Mouse (Mus musculus): ENCODE measurements around the gene Sdk1.

Sdk1 gene

DNA sequence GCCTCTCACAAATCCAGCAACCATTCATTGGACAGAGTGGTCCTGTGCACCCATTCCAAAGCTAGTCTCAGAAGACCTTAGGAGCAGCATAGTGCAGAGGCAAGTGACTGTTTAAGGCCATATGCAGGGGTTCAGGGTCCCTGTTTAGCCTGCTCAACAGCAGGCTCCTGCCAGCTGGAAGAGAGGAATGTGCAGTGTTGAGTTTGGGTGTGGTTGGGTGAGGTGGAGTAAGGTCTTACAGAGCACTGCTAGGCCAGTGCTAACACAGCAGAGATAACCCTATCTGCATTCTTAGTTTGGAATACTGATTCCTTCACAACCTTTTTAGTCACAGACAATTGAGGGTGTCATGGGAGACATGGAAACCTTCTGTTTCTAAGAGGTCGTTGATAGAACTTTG lies 206.0 kb downstream of the Sdk1 start:
- DNase-seq (ENCODE audit: low spot score in 2 of 2) = no peak

DNA sequence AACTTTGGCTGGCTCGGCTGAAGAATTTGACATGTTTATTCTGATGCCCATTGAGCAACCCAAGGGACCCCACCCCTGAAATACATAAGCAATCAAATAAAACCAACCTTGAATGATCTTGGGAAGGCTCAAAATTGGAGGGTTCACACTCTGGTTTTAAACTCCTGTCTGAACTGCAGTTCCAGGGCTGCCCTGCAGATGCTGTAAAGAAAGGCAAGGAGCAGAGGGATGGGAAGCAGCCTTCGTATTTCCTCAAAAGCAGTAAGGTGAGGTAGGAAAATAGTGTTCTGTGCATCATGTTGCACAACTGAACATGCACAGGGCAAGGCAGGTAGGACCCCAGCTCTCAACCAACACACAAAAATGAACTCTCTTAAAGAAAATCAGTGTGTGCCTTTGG lies 222.1 kb downstream of the Sdk1 start:
- no peak for DNase-seq (ENCODE audit: low spot score in 2 of 2)

DNA sequence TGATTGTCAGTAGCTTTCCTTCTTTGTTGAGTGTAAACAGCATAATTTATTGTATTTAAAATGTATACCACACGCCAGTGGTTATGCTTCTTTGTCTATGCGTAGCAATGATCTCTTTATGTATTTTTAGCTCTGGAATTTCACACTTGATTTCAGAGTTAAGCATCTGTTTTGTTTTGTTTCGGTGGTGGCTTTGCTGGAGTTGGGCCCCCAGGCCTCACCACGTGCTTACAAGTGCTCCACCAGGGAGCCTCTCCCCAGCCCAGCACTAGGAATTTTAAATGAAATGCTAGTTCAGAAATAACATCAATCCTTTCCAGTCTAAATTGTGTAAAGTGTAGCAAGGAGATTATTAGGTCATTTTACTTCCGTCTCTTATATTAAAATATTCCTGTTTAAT lies 227.5 kb downstream of the Sdk1 start:
- DNase-seq (ENCODE audit: low spot score in 2 of 2) = no peak

DNA sequence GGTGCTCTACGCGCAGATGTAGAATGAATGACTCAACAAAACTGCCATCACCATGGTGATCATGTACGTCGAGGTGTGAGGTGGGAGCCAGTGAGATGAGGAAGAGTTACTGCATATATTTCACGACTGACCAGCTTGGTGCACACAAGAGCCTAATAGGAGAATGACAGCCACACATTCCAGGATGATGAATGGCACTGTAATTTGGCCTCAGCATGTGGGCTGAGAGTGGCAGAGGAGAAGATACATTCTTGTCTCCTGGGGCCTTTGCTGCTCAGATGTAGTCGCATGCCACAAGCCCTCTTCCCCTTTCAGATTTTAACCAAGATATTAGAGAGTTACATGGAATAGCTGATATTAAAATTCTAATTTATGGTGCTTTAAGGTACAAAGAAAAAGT lies 264.0 kb downstream of the Sdk1 start:
- no peak for DNase-seq (ENCODE audit: low spot score in 2 of 2)

DNA sequence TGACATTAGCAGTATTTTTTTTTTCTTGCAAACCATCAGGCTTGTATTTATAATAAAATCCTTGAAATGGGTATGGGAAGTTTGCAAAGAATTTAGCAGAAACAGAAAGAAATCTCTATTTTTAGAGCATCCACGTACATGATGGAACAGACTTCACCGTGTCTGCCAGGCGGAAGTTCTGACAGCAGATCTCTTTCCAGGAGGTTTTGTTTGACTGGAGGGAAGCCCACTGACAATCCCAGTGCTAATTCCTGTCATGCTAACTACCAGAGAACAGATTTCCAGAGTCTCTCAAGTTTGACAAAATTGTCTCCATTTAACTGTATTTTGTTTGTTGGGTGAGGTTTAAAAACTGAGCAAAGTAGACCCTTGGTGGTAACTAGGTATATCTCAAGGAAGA lies 265.1 kb downstream of the Sdk1 start:
- no peak for DNase-seq (ENCODE audit: low spot score in 2 of 2)

DNA sequence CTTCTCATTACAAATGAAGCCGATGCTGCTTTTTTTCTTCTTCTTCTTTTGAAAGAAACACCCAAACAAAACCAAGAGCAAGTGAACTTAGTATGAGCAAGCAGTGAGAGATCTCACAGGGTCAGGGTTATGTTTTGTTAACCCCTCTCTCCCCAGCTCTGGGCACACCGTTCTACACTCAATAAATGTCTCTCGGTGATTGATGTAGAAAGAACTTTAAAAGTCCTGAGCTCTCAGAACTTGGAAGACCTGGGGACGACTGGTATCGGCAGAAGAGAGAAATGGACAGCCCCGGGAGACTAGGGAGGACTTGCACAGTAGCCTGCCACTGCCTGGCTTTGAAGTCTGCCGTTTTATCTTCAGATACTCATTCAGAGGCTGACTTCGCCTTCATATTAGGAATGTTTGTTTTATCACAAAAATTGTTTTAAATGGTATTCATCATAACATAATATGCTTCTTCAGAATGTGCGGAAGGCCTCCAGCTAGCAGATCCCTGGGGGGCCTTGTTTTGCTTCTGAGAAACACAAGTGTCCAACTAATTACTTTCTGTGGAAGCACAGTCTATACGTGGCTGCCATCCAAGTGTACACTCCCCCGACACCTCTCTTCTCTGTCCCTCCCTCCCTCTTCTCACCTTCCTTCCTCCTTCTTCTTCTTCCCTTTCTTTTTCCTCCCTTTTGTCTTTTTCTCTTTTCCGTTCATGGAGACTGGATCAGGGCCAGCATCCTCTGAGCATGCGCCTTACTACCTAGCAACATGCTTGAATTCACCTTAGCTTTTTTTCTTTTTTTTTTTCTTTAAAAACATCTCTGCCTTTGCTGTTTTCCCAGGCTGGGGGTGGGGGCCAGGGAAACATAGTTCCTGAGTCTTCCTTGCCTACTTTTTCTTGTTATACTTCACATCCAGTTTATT lies 283.8 kb downstream of the Sdk1 start:
- DNase-seq (ENCODE audit: low spot score in 2 of 2) = no peak

DNA sequence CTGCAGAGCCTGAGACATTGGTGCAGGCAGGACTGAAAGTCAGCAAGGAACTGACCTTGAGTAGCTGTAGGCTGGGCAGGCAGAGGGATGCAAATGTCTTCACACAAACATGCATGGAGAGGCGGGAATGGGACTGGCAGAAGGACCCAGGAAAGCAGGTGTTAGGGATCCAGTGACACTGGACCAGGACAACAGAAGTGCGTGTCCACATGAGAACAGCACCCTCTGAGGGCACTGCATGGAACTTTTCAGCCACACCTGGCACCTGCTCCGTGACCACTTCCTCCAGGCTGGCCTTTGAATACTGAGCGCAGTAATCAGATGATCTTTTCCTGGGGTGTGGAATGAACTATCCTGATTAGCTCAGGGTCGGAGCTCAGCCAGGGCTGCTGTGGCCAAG lies 298.9 kb downstream of the Sdk1 start:
- DNase-seq (ENCODE audit: low spot score in 2 of 2) = no peak

DNA sequence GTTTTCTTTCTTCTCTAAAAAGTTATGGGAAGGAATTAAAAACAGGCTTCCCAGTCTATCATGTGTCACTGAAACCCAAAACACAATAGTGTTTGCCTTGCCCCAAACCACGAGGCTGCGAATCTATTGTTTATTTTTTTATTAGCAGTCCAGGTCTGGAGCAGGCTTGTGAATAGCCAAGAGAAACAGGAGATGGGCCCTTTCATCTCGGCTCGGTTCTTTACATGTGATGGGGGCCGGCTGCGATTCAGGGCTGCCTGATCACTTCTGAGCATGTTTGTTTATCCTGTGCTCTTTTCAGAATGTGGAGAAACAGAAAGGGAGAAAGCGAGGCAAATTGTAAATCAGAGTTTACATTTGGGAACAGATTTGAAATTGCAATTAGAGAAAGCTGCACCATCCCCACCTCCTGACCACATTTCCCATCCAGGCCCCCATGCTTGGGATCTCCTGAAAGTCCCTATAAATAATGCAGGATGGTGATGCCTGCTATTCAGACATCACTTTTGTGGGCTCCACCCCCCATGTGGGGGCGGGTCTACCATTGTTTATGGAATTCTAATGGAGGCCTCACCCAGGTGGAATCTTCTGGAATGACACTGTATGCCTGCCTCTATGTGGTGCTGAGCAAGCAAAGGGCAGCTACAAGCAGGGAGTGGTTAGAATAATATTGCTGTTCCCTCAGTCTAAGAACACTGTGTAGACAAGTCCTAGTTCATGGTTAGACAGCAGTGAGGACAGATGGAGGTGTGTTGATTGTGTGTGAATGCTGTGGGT lies 301.8 kb downstream of the Sdk1 start:
- no peak for DNase-seq (ENCODE audit: low spot score in 2 of 2)

DNA sequence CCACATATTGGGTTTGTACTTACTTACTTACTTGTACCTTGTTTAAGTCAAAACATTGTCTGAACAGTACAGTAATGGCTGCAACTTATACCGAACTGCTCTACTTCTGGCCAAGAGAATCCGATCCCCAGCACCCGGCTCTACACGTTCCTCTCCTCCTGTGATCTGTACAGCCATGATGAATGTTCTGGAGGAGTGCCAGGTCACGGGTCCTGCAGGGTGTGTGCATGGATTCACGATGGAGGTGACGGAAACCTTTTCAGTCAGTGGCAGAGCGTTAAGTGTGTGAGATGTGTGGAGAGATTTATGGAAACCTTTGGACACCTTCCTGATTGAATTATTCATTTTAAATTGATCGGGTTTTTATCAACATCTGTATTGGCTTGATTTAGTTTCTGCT lies 312.2 kb downstream of the Sdk1 start:
- no peak for DNase-seq (ENCODE audit: low spot score in 2 of 2)

DNA sequence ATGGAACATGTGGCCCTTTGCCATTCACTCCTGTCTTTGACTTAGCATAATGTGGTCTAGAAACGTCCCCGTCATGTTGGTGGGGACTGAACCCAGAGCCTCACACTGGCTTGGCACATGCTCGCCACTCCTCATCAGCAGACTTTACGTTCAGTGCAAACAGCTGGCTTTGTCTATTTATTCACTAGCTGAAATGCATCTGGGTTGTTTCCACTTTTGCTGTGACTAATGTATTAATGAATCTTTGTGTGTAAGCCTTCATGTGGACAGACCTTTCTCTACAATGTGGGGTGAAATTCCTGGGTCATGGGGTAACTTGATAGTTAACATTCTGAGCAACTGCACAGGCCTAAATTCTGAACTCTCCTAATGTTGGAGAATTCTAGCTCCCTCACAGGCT lies 317.4 kb downstream of the Sdk1 start:
- DNase-seq (ENCODE audit: low spot score in 2 of 2) = no peak

DNA sequence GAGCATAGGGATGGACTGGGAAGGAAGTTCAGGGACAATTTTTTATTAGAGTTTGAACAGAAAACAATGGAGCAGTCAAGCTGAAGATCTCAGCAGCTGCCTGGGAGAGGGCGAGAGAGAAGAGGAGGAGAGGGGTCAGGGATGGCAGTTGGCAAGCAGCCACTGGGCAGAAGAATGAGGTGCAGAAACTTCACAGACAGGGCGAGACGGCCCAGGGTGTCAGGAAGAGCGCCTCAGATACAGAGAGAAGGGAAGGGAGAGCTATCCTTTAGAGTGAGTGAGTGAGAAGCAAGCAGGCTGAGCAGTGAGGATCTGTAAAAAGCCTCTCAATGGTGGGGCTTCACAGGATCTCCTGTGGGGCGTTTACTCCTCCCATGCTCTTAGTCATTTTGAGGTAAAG lies 319.0 kb downstream of the Sdk1 start:
- no peak for DNase-seq (ENCODE audit: low spot score in 2 of 2)

DNA sequence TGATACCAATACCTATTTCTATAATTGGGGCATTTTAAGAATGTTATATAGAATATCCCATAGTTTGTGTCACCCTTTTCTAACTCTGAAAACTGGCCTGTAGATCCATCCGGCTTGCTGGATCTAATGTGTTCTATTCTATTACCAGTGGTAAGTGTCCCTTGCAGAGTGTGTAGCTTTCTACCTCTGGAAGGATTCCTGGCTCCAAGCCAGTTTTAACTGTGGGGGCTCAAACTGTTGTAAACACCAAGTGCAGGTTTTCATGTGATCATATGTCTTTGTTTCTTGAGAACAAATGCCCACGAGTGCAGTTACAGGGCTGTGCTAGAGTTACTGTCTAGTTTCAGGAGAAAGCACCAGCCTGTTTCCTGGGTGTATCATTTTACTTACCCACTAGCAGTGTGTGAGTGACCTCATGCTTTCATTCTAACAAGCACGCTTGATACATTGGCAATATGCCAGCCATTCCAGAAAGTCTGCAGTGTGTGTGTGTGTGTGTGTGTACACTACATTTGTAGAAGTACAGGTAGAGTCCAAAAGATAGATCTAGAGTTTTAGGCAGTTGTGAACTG lies 320.8 kb downstream of the Sdk1 start:
- DNase-seq (ENCODE audit: low spot score in 2 of 2) = no peak

DNA sequence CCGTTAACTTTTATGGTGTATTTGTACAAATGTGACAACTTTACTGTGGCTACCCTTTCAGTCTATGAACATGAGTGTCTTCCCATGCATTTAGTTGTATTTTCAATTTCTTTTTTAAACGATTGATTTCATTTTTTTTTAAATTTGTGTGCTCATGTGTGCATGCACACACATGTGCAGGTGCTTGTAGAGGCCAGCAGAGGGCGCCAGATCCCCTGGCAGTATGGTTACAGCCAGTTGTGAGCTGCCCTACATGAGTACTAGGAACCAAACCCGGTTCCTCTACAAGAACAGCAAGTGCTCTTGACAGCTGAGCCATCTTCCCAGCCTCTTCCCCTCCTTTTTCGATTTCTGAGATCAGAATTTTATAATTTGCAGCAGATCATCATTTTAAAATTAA lies 322.9 kb downstream of the Sdk1 start:
- DNase-seq (ENCODE audit: low spot score in 2 of 2) = no peak

DNA sequence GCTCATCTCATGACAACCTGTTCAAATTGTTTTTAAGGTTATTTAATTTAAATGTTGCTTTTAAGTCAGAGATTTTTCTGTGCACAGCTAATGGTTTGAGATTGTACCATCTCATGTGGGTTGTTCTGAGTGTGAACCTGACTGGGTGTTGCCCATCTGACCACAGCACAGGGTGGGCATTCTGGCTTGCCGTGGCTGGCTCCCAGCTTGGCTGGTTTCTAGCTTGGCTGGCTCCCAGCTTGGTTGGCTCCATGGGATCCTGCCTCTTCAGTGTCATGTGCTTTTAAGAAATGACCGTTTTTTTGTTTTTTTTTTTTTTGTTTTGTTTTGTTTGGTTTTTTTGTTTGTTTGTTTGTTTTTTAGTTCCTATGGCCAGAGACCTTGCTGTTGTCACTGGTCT lies 326.8 kb downstream of the Sdk1 start:
- DNase-seq (ENCODE audit: low spot score in 2 of 2) = no peak

DNA sequence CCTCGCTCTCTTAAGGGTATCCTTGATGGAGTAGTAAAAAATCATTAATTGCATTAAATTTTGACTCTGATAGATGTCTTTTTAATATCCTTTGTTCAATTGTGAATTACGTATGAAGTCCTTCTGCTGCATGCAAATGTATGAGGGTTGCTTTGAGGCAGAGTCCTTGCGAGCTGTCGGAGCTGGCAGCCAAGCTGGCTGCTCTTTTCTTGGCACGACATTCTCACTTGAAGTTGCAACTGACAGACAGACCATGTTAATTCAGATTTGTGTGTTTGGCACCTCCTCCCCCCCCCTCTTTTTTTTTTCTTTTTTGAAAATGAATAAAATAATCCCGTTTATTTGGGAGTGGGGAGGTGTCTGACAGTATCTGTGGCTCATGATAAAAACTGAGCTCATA lies 329.2 kb downstream of the Sdk1 start:
- DNase-seq (ENCODE audit: low spot score in 2 of 2) = no peak

DNA sequence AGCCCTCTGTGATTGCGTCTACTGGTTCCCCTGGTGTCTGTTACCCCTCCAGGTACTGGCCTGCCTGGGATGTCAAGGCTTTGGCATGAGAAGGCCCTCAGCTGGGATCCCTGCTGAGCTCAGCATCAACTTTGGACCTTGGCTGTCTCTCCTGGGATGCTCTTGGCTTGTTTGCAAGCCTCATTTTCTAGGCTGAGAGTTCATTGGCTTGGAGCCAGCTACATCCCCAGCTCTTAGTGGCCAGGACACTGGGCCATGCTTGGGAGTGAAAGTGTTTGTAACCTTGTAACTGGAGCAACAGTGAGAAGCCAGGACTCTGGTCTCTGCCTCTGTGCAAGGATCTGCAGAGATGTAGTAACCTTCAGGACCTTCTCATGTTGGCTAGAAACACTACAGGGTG lies 333.0 kb downstream of the Sdk1 start:
- DNase-seq (ENCODE audit: low spot score in 2 of 2) = no peak

DNA sequence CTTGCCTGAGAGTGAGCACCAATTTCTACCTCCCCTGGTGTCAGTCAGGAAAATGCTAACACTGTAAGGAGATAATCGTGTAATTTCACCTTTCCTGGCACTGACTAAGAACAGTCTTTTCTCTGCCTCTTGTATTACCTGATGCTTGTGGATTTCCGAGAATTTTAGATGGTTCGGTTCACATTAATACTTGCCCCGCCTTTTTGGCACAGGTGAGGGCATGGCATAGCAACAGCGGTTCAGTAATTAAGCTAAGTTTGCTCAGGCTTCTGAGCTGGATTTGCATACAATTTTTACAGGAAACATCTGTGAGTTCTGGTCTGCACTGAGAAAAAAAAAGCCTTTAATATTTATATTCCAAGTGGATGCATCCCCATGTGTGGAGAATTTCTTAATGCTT lies 350.0 kb downstream of the Sdk1 start:
- DNase-seq (ENCODE audit: low spot score in 2 of 2) = no peak

DNA sequence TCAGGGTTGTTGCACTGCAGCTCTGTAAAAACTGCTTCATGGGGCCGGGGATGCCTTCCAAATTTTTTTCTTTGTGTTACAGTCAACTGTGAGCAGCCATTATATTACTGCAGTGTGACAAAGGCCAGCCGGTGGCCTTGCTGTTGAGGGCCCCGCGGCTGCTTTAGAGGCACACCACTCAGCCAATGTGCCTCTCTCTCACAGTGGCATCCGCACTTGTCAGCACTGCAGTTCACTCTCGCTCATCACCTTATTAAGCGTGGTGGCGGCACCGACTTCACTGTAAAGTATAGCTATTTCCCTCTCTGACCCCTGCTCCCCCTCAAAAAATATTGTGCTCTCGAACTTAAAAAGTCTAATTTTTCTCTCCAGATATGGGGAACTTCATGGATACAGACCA lies 371.4 kb downstream of the Sdk1 start:
- no peak for DNase-seq (ENCODE audit: low spot score in 2 of 2)

DNA sequence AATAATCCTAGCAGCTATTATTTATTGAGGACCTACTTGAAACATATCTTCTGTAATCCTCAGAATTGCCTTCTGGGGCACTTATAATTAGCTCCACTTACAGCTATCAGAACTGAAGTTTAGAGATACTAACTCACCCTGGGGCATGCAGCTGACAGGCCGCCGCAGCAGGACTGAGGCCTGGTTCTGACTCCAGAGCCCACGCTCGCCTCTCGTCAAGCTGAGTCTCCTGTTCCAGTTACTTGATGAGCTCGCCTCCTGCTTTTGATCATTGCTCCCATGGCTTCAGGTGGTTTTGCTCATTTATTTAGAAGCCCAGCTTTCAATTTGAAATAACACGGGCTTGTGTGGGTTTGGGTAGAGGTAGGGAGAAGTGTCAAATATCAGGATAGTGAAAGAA lies 374.5 kb downstream of the Sdk1 start:
- DNase-seq (ENCODE audit: low spot score in 2 of 2) = no peak

DNA sequence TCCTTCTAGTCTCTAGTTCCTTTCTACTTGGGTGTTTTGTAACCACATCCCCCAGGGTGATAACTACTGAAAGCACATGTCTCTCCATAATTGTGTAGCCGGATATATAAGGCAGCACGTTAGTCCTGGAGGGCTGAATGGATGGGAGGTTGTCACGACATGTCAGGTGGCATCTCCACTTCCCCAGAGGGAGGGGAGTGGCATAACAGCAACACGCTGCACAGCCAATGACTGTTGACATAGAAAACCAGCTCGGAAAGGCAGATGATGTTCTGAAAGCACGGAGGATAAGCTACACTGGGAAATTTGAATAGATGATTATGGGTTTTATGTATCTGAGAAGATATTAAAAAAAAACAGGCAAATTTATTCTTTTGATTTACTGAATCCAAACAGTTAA lies 376.4 kb downstream of the Sdk1 start:
- no peak for DNase-seq (ENCODE audit: low spot score in 2 of 2)

DNA sequence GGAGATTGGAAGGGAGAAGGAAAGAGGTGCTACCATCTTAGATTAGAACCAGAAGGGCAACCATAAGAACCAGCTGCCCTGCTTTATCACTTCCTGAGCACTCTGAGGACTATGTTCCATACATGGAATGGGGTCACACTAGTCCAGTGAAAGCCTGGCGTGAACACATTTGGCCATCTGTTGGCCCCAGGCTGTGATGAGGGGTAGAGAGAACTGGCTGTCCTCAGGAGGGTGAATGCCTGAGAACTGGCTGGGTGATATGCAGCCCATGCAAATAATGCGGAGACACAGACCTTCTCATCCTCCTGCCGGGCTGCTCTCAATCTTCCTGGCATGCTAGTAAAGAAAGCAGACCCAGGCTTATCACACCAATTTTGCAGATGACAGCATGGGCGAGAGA lies 384.1 kb downstream of the Sdk1 start:
- no peak for DNase-seq (ENCODE audit: low spot score in 2 of 2)

DNA sequence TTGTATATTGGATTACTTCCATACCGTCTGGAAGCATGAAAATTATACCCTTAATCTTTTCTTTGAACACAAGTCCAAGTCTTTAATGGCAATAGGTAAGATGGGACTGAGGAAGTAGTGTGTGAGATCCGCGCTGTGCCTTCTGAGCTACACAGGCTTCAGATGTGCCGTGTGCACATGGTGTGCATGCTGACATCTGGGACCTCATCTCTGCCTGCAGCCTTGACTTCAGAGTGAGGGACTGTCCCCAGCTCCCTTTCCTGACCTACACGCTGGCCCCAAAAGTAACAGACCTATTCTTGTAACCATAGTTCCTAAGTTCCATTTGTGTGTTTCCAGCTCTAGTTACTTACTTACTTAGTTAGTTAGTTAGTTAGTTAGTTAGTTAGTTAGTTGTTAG lies 390.4 kb downstream of the Sdk1 start:
- DNase-seq (ENCODE audit: low spot score in 2 of 2) = no peak

DNA sequence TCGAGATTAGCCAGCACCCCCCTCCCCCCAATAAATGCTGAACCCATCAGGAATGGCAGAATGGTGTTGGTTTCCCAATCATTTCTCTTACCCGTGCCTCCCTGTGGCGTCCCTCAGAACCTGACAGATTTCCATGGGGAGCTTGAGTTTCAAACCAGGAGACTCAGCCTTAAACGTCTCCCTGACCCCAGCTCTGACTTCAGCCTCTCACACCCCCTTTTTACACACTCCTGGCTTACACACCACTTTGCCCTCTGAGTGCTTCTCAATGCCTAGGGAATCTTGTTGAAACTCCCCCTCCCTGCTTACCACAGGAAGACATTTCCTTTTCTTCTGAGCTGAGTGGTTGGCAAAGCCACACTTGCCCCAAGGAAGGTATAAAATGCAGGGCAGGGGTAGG lies 392.0 kb downstream of the Sdk1 start:
- no peak for DNase-seq (ENCODE audit: low spot score in 2 of 2)

All from spleen, postnatal 36 days (tissue).